Mouse (Mus musculus) G1E (cell line): ENCODE measurements around the gene Rab38.

Experiments
- CTCF ChIP-seq: IDR thresholded peaks from 2 replicates; pipeline ENCODE4 v1.5.1; 2012; ENCODE audit warnings: low read depth, low read length, inconsistent platforms, mixed read lengths
- GATA1 ChIP-seq: IDR thresholded peaks from 2 replicates; pipeline ENCODE4 v1.6.1; 2012; ENCODE audit warnings: borderline replicate concordance, low read length, inconsistent platforms, mixed read lengths
- POLR2AphosphoS5 ChIP-seq: IDR thresholded peaks from 2 replicates; pipeline ENCODE4 v1.6.1; 2012; ENCODE audit warnings: low read depth, low read length, inconsistent platforms; ENCODE audit not compliant: insufficient replicate concordance
- TAL1 ChIP-seq: conservative IDR thresholded peaks from 2 replicates; pipeline ENCODE4 v1.6.1; 2012; ENCODE audit warnings: low read depth, low read length, inconsistent platforms, mixed read lengths

DNA sequence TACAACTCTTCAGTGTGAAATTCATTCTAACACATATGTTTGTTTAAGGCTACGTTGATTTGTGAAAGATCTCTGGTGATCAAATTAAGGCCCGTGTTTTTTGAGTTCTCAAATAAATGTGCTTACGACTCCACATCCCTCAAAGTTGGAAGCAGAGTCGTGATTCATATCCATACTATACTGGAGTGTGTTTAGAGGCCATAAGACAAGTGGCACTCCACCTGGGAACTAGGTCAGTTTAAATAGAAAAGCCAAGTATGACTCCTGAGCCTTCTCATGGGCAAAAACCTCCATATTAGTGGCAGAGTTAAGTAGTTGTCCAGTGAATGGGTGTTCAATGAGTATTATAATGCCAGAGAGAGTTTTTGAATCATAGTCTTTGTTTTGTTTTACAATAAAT, 13.4 kb downstream of the Rab38 start:
- TF ChIP-seq TAL1 (no peak), GATA1 (no peak), CTCF (no peak), POLR2AphosphoS5 (no peak)
